Comparison of ENCODE assay signal across 21 mouse cellular contexts in genomic region chr15:69389575-69389974, GRCm38 (mm10).
DNase-seq lines count a peak whose midpoint lies in the region; ATAC-seq and TF ChIP-seq lines count a peak whose summit lies in the region.
"Had no signal": no experiment of that assay in that cellular context is flagged by ENCODE, and none has a peak within 500 bp of the region (broad histone marks: within the 10 kb centered on the region; RNA-seq: fewer than 3 reads in every experiment).

No protein-coding gene starts in this region.

- H3K4me3 ChIP-seq in cortical plate, adult 2 months (ENCODE audit: insufficient read depth, low read length) = no peak overlapping the region
- no peak overlapping the region for H3K4me3 ChIP-seq in limb, embryonic 10.5 days
- H3K4me3 ChIP-seq: embryonic facial prominence, embryonic 15.5 days; erythroblast, embryonic 14.5 days; heart, embryonic 12.5 days; hindbrain, embryonic 15.5 days had no signal

- no peaks in the 10 kb centered on the region for H3K36me3 ChIP-seq in limb, embryonic 10.5 days
- H3K36me3 ChIP-seq: embryonic facial prominence, embryonic 15.5 days; heart, embryonic 12.5 days; hindbrain, embryonic 15.5 days had no signal

- peak overlapping the region; percentile 71; the same call in 1 of the 2 replicates for H3K27ac ChIP-seq in cortical plate, adult 2 months (ENCODE audit: insufficient read depth, low read length)
- H3K27ac ChIP-seq in limb, embryonic 10.5 days = no peak overlapping the region
- H3K27ac ChIP-seq: embryonic facial prominence, embryonic 15.5 days; hindbrain, embryonic 15.5 days had no signal

- no peak for TF ChIP-seq POLR2A in brain, embryonic 14.5 days (IDR thresholded peaks at IDR 0.05; ENCODE audit: borderline replicate concordance, extremely low read depth, insufficient read depth, insufficient read length, poor library complexity, severe bottlenecking)
- TF ChIP-seq POLR2A in cortical plate, adult 2 months (IDR thresholded peaks at IDR 0.05; ENCODE audit: extremely low read depth, insufficient read depth, low read length) = no peak

- no peak for TF ChIP-seq CTCF in brain, embryonic 14.5 days (IDR thresholded peaks at IDR 0.05; ENCODE audit: borderline replicate concordance, extremely low read depth, insufficient read depth, insufficient read length)
- TF ChIP-seq CTCF in cortical plate, adult 2 months (IDR thresholded peaks at IDR 0.05; ENCODE audit: extremely low read depth, insufficient read depth, low read length) = no peak

- 89% methylated on average over 4 of the region's 4 CpGs for WGBS in limb, embryonic 10.5 days

- DNase-seq in frontal cortex, postnatal 25 days (ENCODE audit: low spot score in 2 of 2) = no peak
- peak; percentile 41 for DNase-seq in brain, embryonic 14.5 days (ENCODE audit: low read depth)
- DNase-seq in telencephalon, adult 2 months (ENCODE audit: low read depth, low spot score) = peak; percentile 55
- no peak for DNase-seq in embryo, embryonic 10.5 days (ENCODE audit: low spot score)
- no peak for DNase-seq in limb, embryonic 10.5 days (ENCODE audit: low spot score)
- DNase-seq: adrenal gland, adult 2 months; adrenal gland, postnatal 25 days; cerebellum, adult 18-20 months; cerebellum, adult 9-11 months; cerebellum, postnatal 36 days; embryo, embryonic 11 days; gastrocnemius, postnatal 14 days; kidney, adult 8-10 months had no signal

- H3K4me1 ChIP-seq in cortical plate, adult 2 months (ENCODE audit: control insufficient read depth, insufficient read depth, low read length) = no peaks in the 10 kb centered on the region; the same call in 1 of the 2 replicates
- H3K4me1 ChIP-seq in limb, embryonic 10.5 days = no peaks in the 10 kb centered on the region
- H3K4me1 ChIP-seq: embryonic facial prominence, embryonic 15.5 days; heart, embryonic 12.5 days; hindbrain, embryonic 15.5 days had no signal

- no peaks in the 10 kb centered on the region for H3K9me3 ChIP-seq in limb, embryonic 10.5 days (replicated peaks)
- H3K9me3 ChIP-seq: embryonic facial prominence, embryonic 15.5 days; heart, embryonic 12.5 days; hindbrain, embryonic 15.5 days had no signal

- peak; percentile 86 for ATAC-seq in frontal cortex, adult (ENCODE audit: low TSS enrichment)
- ATAC-seq: inflammation-experienced regulatory T-cells, adult 6 months; intestine, postnatal 0 days had no signal

- no peaks in the 10 kb centered on the region for H3K27me3 ChIP-seq in limb, embryonic 10.5 days (ENCODE audit: low read depth, poor library complexity, severe bottlenecking)
- H3K27me3 ChIP-seq: embryonic facial prominence, embryonic 15.5 days; heart, embryonic 12.5 days; hindbrain, embryonic 15.5 days had no signal

Comparison
In these comparisons a context has a peak if more than half of its experiments do, and no peak if none do; other contexts are left out.
1. DNase-seq: peak in brain, embryonic 14.5 days (single experiment) and telencephalon, adult 2 months (single experiment); none in frontal cortex, postnatal 25 days (0 of 2), embryo, embryonic 10.5 days (single experiment) and limb, embryonic 10.5 days (single experiment).